Mouse (Mus musculus) thymus, postnatal 25 days (tissue): ENCODE results near the gene Syngr2.

Experiments
- DNase-seq: peaks from one replicate; pipeline ENCODE4 v3.0.0; 2022

The Syngr2 gene

GRCm38 (mm10) chr11:117834086-117834485 is 24.6 kb downstream of the Syngr2 start:
- DNase-seq = no peak

- DNase-seq = no peak
These were observed 26.8 kb downstream of the Syngr2 start for GRCm38 (mm10) chr11:117836306-117836705.

GRCm38 (mm10) chr11:117838572-117838971 is 29.1 kb downstream of the Syngr2 start:
- no peak for DNase-seq

GRCm38 (mm10) chr11:117839021-117839420 is 29.6 kb downstream of the Syngr2 start:
- DNase-seq = no peak

- no peak for DNase-seq
These were observed 31.4 kb downstream of the Syngr2 start for GRCm38 (mm10) chr11:117840910-117841309.

- no peak for DNase-seq
These were observed 34.0 kb downstream of the Syngr2 start for GRCm38 (mm10) chr11:117843434-117843833.

- DNase-seq = no peak
These were observed 35.5 kb downstream of the Syngr2 start for GRCm38 (mm10) chr11:117844997-117845396.

GRCm38 (mm10) chr11:117845651-117846050 is 36.2 kb downstream of the Syngr2 start:
- DNase-seq = no peak

- no peak for DNase-seq
These were observed 37.2 kb downstream of the Syngr2 start for GRCm38 (mm10) chr11:117846640-117847039.

GRCm38 (mm10) chr11:117847593-117848215 is 38.2 kb downstream of the Syngr2 start:
- no peak for DNase-seq

GRCm38 (mm10) chr11:117848271-117848984 is 39.0 kb downstream of the Syngr2 start:
- DNase-seq = peak; percentile 71

GRCm38 (mm10) chr11:117848985-117849671 is 39.7 kb downstream of the Syngr2 start, which contains the start of gene Birc5:
Birc5 (plus strand) TSS chr11:117849251.
- DNase-seq = peak; percentile 98

- DNase-seq = no peak
These were observed 43.4 kb downstream of the Syngr2 start for GRCm38 (mm10) chr11:117852875-117853274.

GRCm38 (mm10) chr11:117854241-117854640 is 44.8 kb downstream of the Syngr2 start:
- DNase-seq = no peak

GRCm38 (mm10) chr11:117855360-117855759 is 45.9 kb downstream of the Syngr2 start:
- no peak for DNase-seq

- no peak for DNase-seq
These were observed 46.5 kb downstream of the Syngr2 start for GRCm38 (mm10) chr11:117855975-117856374.

GRCm38 (mm10) chr11:117857462-117857861 is 48.0 kb downstream of the Syngr2 start:
- no peak for DNase-seq

- DNase-seq = no peak
These were observed 48.9 kb downstream of the Syngr2 start for GRCm38 (mm10) chr11:117858392-117858791.

- no peak for DNase-seq
These were observed 51.1 kb downstream of the Syngr2 start, which contains the start of gene Tmem235 for GRCm38 (mm10) chr11:117860601-117861000. Tmem235 (plus strand) TSS chr11:117860752.

GRCm38 (mm10) chr11:117863174-117863856 is 53.8 kb downstream of the Syngr2 start:
- DNase-seq = no peak
